Mouse (Mus musculus): ENCODE data around the gene Cuedc1. TPM values are rescaled to one million over a fixed set of nuclear protein-coding genes. Genes with fewer than 3 reads are reported as not detected.

The Cuedc1 gene
- polyA plus RNA-seq, 1 experiment: 10.7 TPM

DNA sequence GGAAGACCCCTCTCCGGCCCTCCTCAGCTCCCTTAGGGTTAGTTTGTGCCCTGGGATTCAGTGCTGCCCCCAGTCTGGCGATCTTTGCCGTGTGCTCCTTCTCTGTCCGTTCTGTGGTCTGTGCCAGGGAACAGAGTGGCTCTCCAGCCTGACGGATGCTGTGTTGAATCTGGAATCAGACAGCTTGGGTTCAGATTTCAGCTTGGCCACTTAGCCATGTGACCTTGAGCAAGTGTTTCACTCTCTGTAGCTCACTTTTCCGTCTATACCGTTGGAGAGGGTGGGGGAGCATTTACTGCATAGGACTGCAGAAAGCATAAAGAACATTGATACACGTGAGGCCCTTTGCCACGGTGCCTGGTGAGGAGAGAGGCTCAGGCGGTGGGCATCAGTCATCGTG is 61.5 kb downstream of the Cuedc1 start:
- no peak for DNase-seq (ENCODE audit: low read depth in 1 of 2, low spot score in 2 of 2)
- Histone ChIP-seq H3K36me3 (ENCODE audit: control insufficient read depth, insufficient read depth, low read length) (no peaks in the 10 kb centered on the region), H3K4me1 (ENCODE audit: control insufficient read depth, insufficient read depth, insufficient read length) (peaks cover 2% of the 10 kb centered on the region; the same call in 1 of the 2 replicates), H3K4me3 (ENCODE audit: extremely low read depth, insufficient read depth, insufficient read length) (no peak overlapping the region), H3K27me3 (ENCODE audit: control insufficient read depth, insufficient read depth, low read length) (no peaks in the 10 kb centered on the region), H3K27ac (ENCODE audit: insufficient read depth, low read length) (no peak overlapping the region)
- TF ChIP-seq CTCF (IDR thresholded peaks at IDR 0.05; ENCODE audit: extremely low read depth, insufficient read depth, insufficient read length, insufficient replicate concordance) (no peak), POLR2A (IDR thresholded peaks at IDR 0.05; ENCODE audit: low read depth, low read length) (no peak)
- WGBS: 87% methylated on average over 11 of the region's 11 CpGs

DNA sequence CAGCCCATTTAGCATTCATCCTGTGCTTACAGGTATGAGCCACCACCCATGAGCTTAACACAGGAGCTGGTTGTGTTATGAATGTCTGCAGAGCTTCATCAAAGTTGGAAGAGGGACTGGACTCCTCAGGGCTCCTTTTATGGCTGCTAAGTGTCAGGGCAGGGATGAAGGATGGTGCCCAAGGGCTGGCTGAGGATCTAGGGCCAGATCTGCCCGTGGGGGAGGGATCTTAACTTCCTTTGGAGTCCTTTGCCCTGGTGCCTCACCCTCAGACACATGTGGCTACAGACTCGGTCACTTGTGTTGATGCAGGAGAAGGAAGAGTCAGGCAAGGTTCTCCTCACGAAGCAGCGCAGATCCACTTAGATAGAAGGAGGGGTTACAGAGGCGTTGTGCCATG is 62.5 kb downstream of the Cuedc1 start:
- Histone ChIP-seq H3K4me1 (ENCODE audit: control insufficient read depth, insufficient read depth, insufficient read length) (peaks cover 5% of the 10 kb centered on the region; the same call in 1 of the 2 replicates), H3K36me3 (ENCODE audit: control insufficient read depth, insufficient read depth, low read length) (no peaks in the 10 kb centered on the region), H3K27me3 (ENCODE audit: control insufficient read depth, insufficient read depth, low read length) (no peaks in the 10 kb centered on the region), H3K27ac (ENCODE audit: insufficient read depth, low read length) (no peak overlapping the region), H3K4me3 (ENCODE audit: extremely low read depth, insufficient read depth, insufficient read length) (no peak overlapping the region)
- no peak for DNase-seq (ENCODE audit: low read depth in 1 of 2, low spot score in 2 of 2)
- TF ChIP-seq CTCF (IDR thresholded peaks at IDR 0.05; ENCODE audit: extremely low read depth, insufficient read depth, insufficient read length, insufficient replicate concordance) (no peak), POLR2A (IDR thresholded peaks at IDR 0.05; ENCODE audit: low read depth, low read length) (no peak)
- WGBS: 76% methylated on average over 5 of the region's 5 CpGs

DNA sequence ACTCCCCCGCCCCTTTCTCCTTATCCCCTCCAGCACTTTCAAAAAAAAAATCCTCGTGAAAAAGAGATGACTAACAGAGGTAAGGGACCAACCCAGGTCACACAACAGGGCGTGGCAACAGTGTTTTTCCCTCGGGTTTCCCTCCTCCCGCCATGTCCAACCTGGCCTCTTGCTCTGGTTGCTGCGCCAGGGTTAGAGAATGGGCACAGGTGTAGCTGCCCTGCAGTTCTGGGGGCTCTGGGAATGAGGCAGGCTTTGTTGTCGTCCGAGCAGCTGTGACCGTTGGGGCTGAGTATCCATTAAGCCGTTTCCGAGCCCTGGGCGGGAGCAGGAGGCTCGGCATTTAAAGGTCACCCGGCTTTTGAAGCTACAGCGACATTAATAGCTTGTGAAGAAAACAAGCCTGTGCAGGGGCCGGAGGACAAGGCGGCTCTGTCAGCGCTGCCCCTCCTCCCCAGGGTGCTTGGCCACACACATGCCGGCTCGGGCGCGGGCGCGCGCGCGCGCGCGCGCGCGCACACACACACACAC is 63.3 kb downstream of the Cuedc1 start:
- Histone ChIP-seq H3K36me3 (ENCODE audit: control insufficient read depth, insufficient read depth, low read length) (no peaks in the 10 kb centered on the region), H3K27ac (ENCODE audit: insufficient read depth, low read length) (peak overlapping the region; percentile 76)
- 7% methylated on average over 18 of the region's 33 CpGs for WGBS

DNA sequence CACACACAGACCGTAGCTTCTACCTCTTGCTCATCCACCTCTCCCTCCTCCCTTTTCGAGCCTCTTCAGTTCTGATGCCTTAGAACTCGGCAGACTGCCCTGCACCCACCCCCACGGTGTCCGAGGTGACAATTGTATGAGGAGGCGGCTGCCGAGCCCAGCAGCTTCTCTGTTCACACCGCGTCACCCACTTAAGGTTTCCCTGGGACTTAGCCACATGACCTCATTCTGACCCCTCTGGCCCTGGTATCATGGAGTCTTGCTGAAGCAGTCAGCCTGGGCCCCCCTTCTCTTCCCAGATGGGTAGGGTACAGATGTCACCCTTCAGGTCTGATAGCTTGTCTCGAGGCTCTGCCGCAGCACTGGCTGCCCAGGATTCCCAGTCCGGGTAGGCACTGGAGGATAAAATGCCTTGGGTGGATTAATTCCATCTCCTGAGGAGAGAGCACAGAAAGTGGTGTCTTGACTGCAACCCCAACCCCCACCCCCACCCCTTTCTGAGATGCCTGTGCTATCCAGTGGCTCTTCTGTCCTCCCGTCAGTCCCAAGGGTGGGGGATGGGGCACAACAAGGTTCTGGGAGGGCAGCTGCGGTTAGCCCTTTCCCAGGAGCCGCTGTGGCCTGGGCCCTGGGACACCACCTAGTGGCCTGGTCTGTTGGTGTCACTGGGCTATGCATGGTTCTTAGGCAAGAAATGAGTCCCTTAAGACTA is 63.9 kb downstream of the Cuedc1 start:
- 1% methylated on average over 14 of the region's 15 CpGs for WGBS
- Histone ChIP-seq H3K4me1 (ENCODE audit: control insufficient read depth, insufficient read depth, insufficient read length) (peaks cover 5% of the 10 kb centered on the region; the same call in 1 of the 2 replicates), H3K27ac (ENCODE audit: insufficient read depth, low read length) (peak overlapping the region; percentile 15; the same call in 1 of the 2 replicates), H3K27me3 (ENCODE audit: control insufficient read depth, insufficient read depth, low read length) (no peaks in the 10 kb centered on the region), H3K36me3 (ENCODE audit: control insufficient read depth, insufficient read depth, low read length) (no peaks in the 10 kb centered on the region), H3K4me3 (ENCODE audit: extremely low read depth, insufficient read depth, insufficient read length) (peak overlapping the region; percentile 49; the same call in 1 of the 2 replicates)
- TF ChIP-seq POLR2A (IDR thresholded peaks at IDR 0.05; ENCODE audit: low read depth, low read length) (no peak), CTCF (IDR thresholded peaks at IDR 0.05; ENCODE audit: extremely low read depth, insufficient read depth, insufficient read length, insufficient replicate concordance) (peak; percentile 86)
- DNase-seq (ENCODE audit: low read depth in 1 of 2, low spot score in 2 of 2): peak; percentile 32 to 81

More for the DNA sequence above, 63.3 kb downstream of the Cuedc1 start:
- Histone ChIP-seq H3K27me3 (ENCODE audit: control insufficient read depth, insufficient read depth, low read length) (no peaks in the 10 kb centered on the region), H3K4me1 (ENCODE audit: control insufficient read depth, insufficient read depth, insufficient read length) (peaks cover 5% of the 10 kb centered on the region; the same call in 1 of the 2 replicates), H3K4me3 (ENCODE audit: extremely low read depth, insufficient read depth, insufficient read length) (peak overlapping the region; percentile 49; the same call in 1 of the 2 replicates)
- TF ChIP-seq POLR2A (IDR thresholded peaks at IDR 0.05; ENCODE audit: low read depth, low read length) (no peak), CTCF (IDR thresholded peaks at IDR 0.05; ENCODE audit: extremely low read depth, insufficient read depth, insufficient read length, insufficient replicate concordance) (no peak)
- DNase-seq (ENCODE audit: low read depth in 1 of 2, low spot score in 2 of 2): no peak

DNA sequence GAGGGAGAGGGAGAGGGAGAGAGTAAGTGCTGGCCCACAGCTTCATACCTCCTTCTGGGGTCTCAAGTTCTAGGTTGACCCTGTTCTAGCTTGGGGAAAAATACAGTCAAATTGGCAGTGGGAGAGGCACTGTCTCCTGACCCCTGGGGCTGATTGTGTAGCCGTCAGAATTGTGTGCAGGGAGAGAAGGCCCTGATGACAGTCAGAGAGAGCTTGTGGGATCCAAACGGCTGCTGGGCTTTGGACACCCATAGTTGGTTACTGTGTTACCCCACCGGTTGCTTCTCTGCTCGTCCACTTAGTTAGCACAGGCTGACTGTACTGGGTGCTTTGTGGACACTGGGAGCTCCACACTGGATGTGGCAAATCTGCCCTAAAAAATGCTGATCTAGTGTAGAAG is 64.9 kb downstream of the Cuedc1 start:
- H3K36me3 ChIP-seq (ENCODE audit: control insufficient read depth, insufficient read depth, low read length): no peaks in the 10 kb centered on the region
- DNase-seq (ENCODE audit: low read depth in 1 of 2, low spot score in 2 of 2): no peak
- H3K4me1 ChIP-seq (ENCODE audit: control insufficient read depth, insufficient read depth, insufficient read length): peaks cover 5% of the 10 kb centered on the region; the same call in 1 of the 2 replicates
- H3K27ac ChIP-seq (ENCODE audit: insufficient read depth, low read length): no peak overlapping the region
- H3K27me3 ChIP-seq (ENCODE audit: control insufficient read depth, insufficient read depth, low read length): no peaks in the 10 kb centered on the region
- 66% methylated on average over 4 of the region's 4 CpGs for WGBS
- no peak overlapping the region for H3K4me3 ChIP-seq (ENCODE audit: extremely low read depth, insufficient read depth, insufficient read length)
- no peak for TF ChIP-seq CTCF (IDR thresholded peaks at IDR 0.05; ENCODE audit: extremely low read depth, insufficient read depth, insufficient read length, insufficient replicate concordance)
- no peak for TF ChIP-seq POLR2A (IDR thresholded peaks at IDR 0.05; ENCODE audit: low read depth, low read length)

DNA sequence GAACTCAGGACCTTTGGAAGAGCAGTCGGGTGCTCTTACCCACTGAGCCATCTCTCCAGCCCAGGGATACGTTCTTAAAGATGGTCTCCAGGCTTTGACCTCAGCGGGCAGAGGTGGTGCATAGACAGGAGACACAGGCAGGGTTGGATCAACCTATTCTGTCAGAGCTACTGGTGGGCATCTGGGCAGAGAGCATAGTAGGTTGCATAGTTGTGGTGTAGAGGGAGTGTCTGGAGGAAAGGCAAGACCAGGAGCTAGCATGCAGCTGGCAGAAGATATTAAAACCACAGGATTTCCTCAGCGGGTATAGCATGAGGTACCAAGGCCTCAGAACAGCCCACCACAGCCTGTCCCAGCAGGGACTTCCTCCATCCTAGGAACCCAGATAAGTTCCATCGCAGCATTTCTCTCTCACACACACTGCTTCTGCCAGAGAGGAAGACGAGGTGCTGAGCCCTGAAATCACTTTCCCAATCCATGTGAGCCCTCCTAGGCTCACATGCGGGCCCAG is 66.4 kb downstream of the Cuedc1 start:
- Histone ChIP-seq H3K36me3 (ENCODE audit: control insufficient read depth, insufficient read depth, low read length) (no peaks in the 10 kb centered on the region), H3K27ac (ENCODE audit: insufficient read depth, low read length) (peak overlapping the region; percentile 37; the same call in 1 of the 2 replicates), H3K27me3 (ENCODE audit: control insufficient read depth, insufficient read depth, low read length) (no peaks in the 10 kb centered on the region), H3K4me3 (ENCODE audit: extremely low read depth, insufficient read depth, insufficient read length) (no peak overlapping the region), H3K4me1 (ENCODE audit: control insufficient read depth, insufficient read depth, insufficient read length) (peaks cover 5% of the 10 kb centered on the region; the same call in 1 of the 2 replicates)
- WGBS: 19% methylated on average over 7 of the region's 7 CpGs
- DNase-seq (ENCODE audit: low read depth in 1 of 2, low spot score in 2 of 2): no peak
- TF ChIP-seq CTCF (IDR thresholded peaks at IDR 0.05; ENCODE audit: extremely low read depth, insufficient read depth, insufficient read length, insufficient replicate concordance): no peak
- TF ChIP-seq POLR2A (IDR thresholded peaks at IDR 0.05; ENCODE audit: low read depth, low read length): no peak

Measured in spleen, adult 2 months (tissue).